Comparison of ENCODE assay signal across 21 mouse cellular contexts in genomic region chr13:119389721-119390120, GRCm38 (mm10). TPM values are rescaled to one million over a fixed set of nuclear protein-coding genes. Genes with fewer than 3 reads are reported as not detected.
DNase-seq lines count a peak whose midpoint lies in the region; ATAC-seq and TF ChIP-seq lines count a peak whose summit lies in the region.
"Had no signal": no experiment of that assay in that cellular context is flagged by ENCODE, and none has a peak within 500 bp of the region (broad histone marks: within the 10 kb centered on the region; RNA-seq: fewer than 3 reads in every experiment).

No protein-coding gene starts in this region.

- H3K9ac ChIP-seq in liver, embryonic 15.5 days = no peak overlapping the region
- H3K9ac ChIP-seq in liver, postnatal 0 days (replicated peaks) = no peak overlapping the region
- H3K9ac ChIP-seq: embryonic facial prominence, embryonic 13.5 days; embryonic facial prominence, embryonic 15.5 days; forebrain, embryonic 12.5 days had no signal

- H3K4me2 ChIP-seq in liver, embryonic 15.5 days = no peak overlapping the region
- H3K4me2 ChIP-seq in liver, postnatal 0 days (ENCODE audit: low read depth, low read length) = peak overlapping the region; percentile 38; the same call in 1 of the 2 replicates
- H3K4me2 ChIP-seq: embryonic facial prominence, embryonic 13.5 days; embryonic facial prominence, embryonic 15.5 days; forebrain, embryonic 12.5 days had no signal

- H3K36me3 ChIP-seq in liver, embryonic 15.5 days (replicated peaks) = peaks cover 30% of the 10 kb centered on the region
- peaks cover 35% of the 10 kb centered on the region for H3K36me3 ChIP-seq in liver, postnatal 0 days (replicated peaks; ENCODE audit: insufficient read depth, low read length)

- no peaks in the 10 kb centered on the region for H3K9me3 ChIP-seq in liver, embryonic 15.5 days (replicated peaks)
- H3K9me3 ChIP-seq in liver, postnatal 0 days (ENCODE audit: low read length) = 0 out of 2 replicates have a peak, but pooled peaks cover 5% of the 10 kb centered on the region
- H3K9me3 ChIP-seq: embryonic facial prominence, embryonic 13.5 days; embryonic facial prominence, embryonic 15.5 days; forebrain, embryonic 10.5 days; forebrain, embryonic 12.5 days had no signal

- WGBS in liver, embryonic 15.5 days (ENCODE audit: insufficient replicate concordance) = 58% methylated on average over 3 of the region's 3 CpGs
- WGBS in liver, postnatal 0 days (ENCODE audit: insufficient replicate concordance) = 59% methylated on average over 3 of the region's 3 CpGs

- DNase-seq in kidney, adult 9 months = peak; percentile 70
- no peak for DNase-seq in kidney, postnatal 10 days
- DNase-seq in liver = no peak
- DNase-seq in liver, postnatal 0 days = no peak
- no peak for DNase-seq in lung, postnatal 14 days
- DNase-seq: adrenal gland, adult 2 months; adrenal gland, postnatal 10 days; adrenal gland, postnatal 25 days; cerebellum, adult 11 months; cerebellum, adult 18-20 months; cerebellum, adult 8-10 months; cerebellum, adult 9-11 months; cerebellum, postnatal 14 days; cerebellum, postnatal 36 days had no signal

- no peak for TF ChIP-seq CTCF in liver, postnatal 0 days (IDR thresholded peaks at IDR 0.05; ENCODE audit: low read depth)

- no peaks in the 10 kb centered on the region for H3K27me3 ChIP-seq in liver, embryonic 15.5 days
- H3K27me3 ChIP-seq in liver, postnatal 0 days (ENCODE audit: insufficient read depth, low read length) = no peaks in the 10 kb centered on the region
- H3K27me3 ChIP-seq: embryonic facial prominence, embryonic 13.5 days; embryonic facial prominence, embryonic 15.5 days; forebrain, embryonic 12.5 days had no signal

- no peaks in the 10 kb centered on the region for H3K4me1 ChIP-seq in liver, embryonic 15.5 days (replicated peaks)
- no peaks in the 10 kb centered on the region for H3K4me1 ChIP-seq in liver, postnatal 0 days (ENCODE audit: insufficient read depth)
- H3K4me1 ChIP-seq: embryonic facial prominence, embryonic 13.5 days; embryonic facial prominence, embryonic 15.5 days; forebrain, embryonic 10.5 days had no signal

- no peak overlapping the region for H3K4me3 ChIP-seq in liver, embryonic 15.5 days (replicated peaks)
- H3K4me3 ChIP-seq in liver, postnatal 0 days (ENCODE audit: low read depth, low read length) = no peak overlapping the region
- H3K4me3 ChIP-seq: embryonic facial prominence, embryonic 13.5 days; embryonic facial prominence, embryonic 15.5 days; erythroblast, embryonic 14.5 days; forebrain, embryonic 10.5 days; forebrain, embryonic 12.5 days had no signal

- TF ChIP-seq EP300 in liver, postnatal 0 days (IDR thresholded peaks at IDR 0.05; ENCODE audit: low read depth) = no peak

- ATAC-seq in liver, embryonic 15.5 days (ENCODE audit: insufficient read depth) = no peak
- peak; percentile 67 for ATAC-seq in liver, postnatal 0 days
- ATAC-seq: forebrain, embryonic 14.5 days had no signal

- H3K27ac ChIP-seq in liver, embryonic 15.5 days (replicated peaks) = 0 out of 2 replicates have a peak overlapping the region, but pooled peaks have one; percentile 19
- H3K27ac ChIP-seq in liver, postnatal 0 days (ENCODE audit: low read depth) = peak overlapping the region; percentile 74
- H3K27ac ChIP-seq: embryonic facial prominence, embryonic 13.5 days; embryonic facial prominence, embryonic 15.5 days; forebrain, embryonic 10.5 days; forebrain, embryonic 12.5 days had no signal

RNA-seq across cellular contexts. Expression of gene Paip1, which starts 38.7 kb away (rescaled TPM):
- 14.5 and 18.3 TPM in 2 replicates for polyA plus RNA-seq in liver, embryonic 15.5 days (2015; fragmentation: Nextera tagmentation; extraction: Ambion mirVana)
- polyA plus RNA-seq in liver, postnatal 0 days (2015; fragmentation: Nextera tagmentation; extraction: Ambion mirVana) = 34.1 and 39.7 TPM in 2 replicates
